Mouse (Mus musculus): Measurements from ENCODE around the gene Rpl32.

GRCm38 (mm10) chr6:115801811-115802210 lies 6.7 kb downstream of the Rpl32 start:
- TF ChIP-seq CTCF (IDR thresholded peaks at IDR 0.05; ENCODE audit: extremely low read depth, insufficient read depth, low read length) (no peak), POLR2A (IDR thresholded peaks at IDR 0.05; ENCODE audit: extremely low read depth, insufficient read depth, low read length) (no peak)
